Mouse (Mus musculus) left cerebral cortex, adult 11 months (tissue): Measurements from ENCODE around the gene Mttp.
A peak's percentile ranks its signal among the peaks of the same experiment; 100 is the strongest.
"Not testable (repeated sequence)": the region's sequence is repeated elsewhere in the genome, so short reads cannot be mapped to it uniquely, and the experiment has no call there.

Experiments
- DNase-seq: peaks from one replicate; pipeline ENCODE4 v3.0.0; 2022; ENCODE audit warnings: low spot score

Mttp gene

GRCm38 (mm10) chr3:138144642-138145171 lies at the start of gene Mttp:
Gene Mttp, minus strand, starts transcription at chr3:138144968.
- peak; percentile 81 for DNase-seq

- no peak for DNase-seq
Observed at GRCm38 (mm10) chr3:138193683-138194302, 49.0 kb upstream of the Mttp start, which contains the start of gene 4930579F01Rik. Gene 4930579F01Rik, minus strand, starts transcription at chr3:138193825.

GRCm38 (mm10) chr3:138192260-138192659 lies 47.5 kb upstream of the Mttp start:
- no peak for DNase-seq

- no peak for DNase-seq
Observed at GRCm38 (mm10) chr3:138185995-138186930, 41.5 kb upstream of the Mttp start.

GRCm38 (mm10) chr3:138185290-138185689 lies 40.5 kb upstream of the Mttp start:
- no peak for DNase-seq

- DNase-seq, result no peak
Observed at GRCm38 (mm10) chr3:138183371-138183770, 38.6 kb upstream of the Mttp start.

GRCm38 (mm10) chr3:138182019-138182418 lies 37.3 kb upstream of the Mttp start:
- no peak for DNase-seq

- DNase-seq, result no peak
Observed at GRCm38 (mm10) chr3:138175551-138175950, 30.8 kb upstream of the Mttp start.

GRCm38 (mm10) chr3:138173291-138173690 lies 28.5 kb upstream of the Mttp start:
- DNase-seq, result no peak

- no peak for DNase-seq
Observed at GRCm38 (mm10) chr3:138162553-138163183, 17.9 kb upstream of the Mttp start.

GRCm38 (mm10) chr3:138161623-138162022 lies 16.9 kb upstream of the Mttp start:
- no peak for DNase-seq

- no peak for DNase-seq
Observed at GRCm38 (mm10) chr3:138156651-138157050, 11.9 kb upstream of the Mttp start.

GRCm38 (mm10) chr3:138155062-138155461 lies 10.3 kb upstream of the Mttp start:
- DNase-seq, result no peak

GRCm38 (mm10) chr3:138148811-138149210 lies 4.0 kb upstream of the Mttp start:
- DNase-seq, result no peak

GRCm38 (mm10) chr3:138144060-138144641 lies 617 bp downstream of the Mttp start:
- no peak for DNase-seq

- DNase-seq, result peak; percentile 95
Observed at GRCm38 (mm10) chr3:138143315-138144059, 1.3 kb downstream of the Mttp start, which contains the start of gene Trmt10a. Gene Trmt10a, plus strand, starts transcription at chr3:138143448.

- DNase-seq, result no peak
Observed at GRCm38 (mm10) chr3:138142733-138143314, 1.9 kb downstream of the Mttp start.

GRCm38 (mm10) chr3:138142052-138142732 lies 2.6 kb downstream of the Mttp start:
- DNase-seq, result no peak

- DNase-seq, result no peak
Observed at GRCm38 (mm10) chr3:138139663-138140062, 5.1 kb downstream of the Mttp start.

- DNase-seq, result not testable (repeated sequence)
Observed at GRCm38 (mm10) chr3:138138146-138138545, 6.6 kb downstream of the Mttp start.
